Comparison of ENCODE assay signal across 14 mouse cellular contexts in genomic region chr4:134460277-134460676, GRCm38 (mm10). TPM values are rescaled to one million over a fixed set of nuclear protein-coding genes. Genes with fewer than 3 reads are reported as not detected.
DNase-seq lines count a peak whose midpoint lies in the region; ATAC-seq lines count a peak whose summit lies in the region.
"Had no signal": no experiment of that assay in that cellular context is flagged by ENCODE, and none has a peak within 500 bp of the region (broad histone marks: within the 10 kb centered on the region; RNA-seq: fewer than 3 reads in every experiment).

No protein-coding gene starts in this region.

- H3K27ac ChIP-seq in heart, embryonic 16.5 days (ENCODE audit: low read length) = no peak overlapping the region
- H3K27ac ChIP-seq in midbrain, embryonic 16.5 days (ENCODE audit: low read length) = no peak overlapping the region
- H3K27ac ChIP-seq: heart, embryonic 13.5 days; hindbrain, postnatal 0 days; midbrain, embryonic 13.5 days had no signal

- H3K4me3 ChIP-seq in heart, embryonic 16.5 days (ENCODE audit: low read length) = no peak overlapping the region
- no peak overlapping the region for H3K4me3 ChIP-seq in midbrain, embryonic 16.5 days (ENCODE audit: low read depth, low read length)
- H3K4me3 ChIP-seq: heart, embryonic 13.5 days; midbrain, embryonic 13.5 days had no signal

- no peaks in the 10 kb centered on the region for H3K9me3 ChIP-seq in heart, embryonic 16.5 days (replicated peaks; ENCODE audit: control insufficient read depth, low read length)
- H3K9me3 ChIP-seq in midbrain, embryonic 16.5 days (replicated peaks; ENCODE audit: control insufficient read depth, low read length, poor library complexity, severe bottlenecking) = no peaks in the 10 kb centered on the region
- H3K9me3 ChIP-seq: heart, embryonic 13.5 days; midbrain, embryonic 13.5 days had no signal

- H3K27me3 ChIP-seq in heart, embryonic 16.5 days (ENCODE audit: control insufficient read depth, insufficient read depth, low read length) = no peaks in the 10 kb centered on the region
- no peaks in the 10 kb centered on the region for H3K27me3 ChIP-seq in midbrain, embryonic 16.5 days (ENCODE audit: control insufficient read depth, insufficient read depth, low read depth, low read length)
- H3K27me3 ChIP-seq: heart, embryonic 13.5 days; midbrain, embryonic 13.5 days had no signal

- no peak overlapping the region for H3K9ac ChIP-seq in heart, embryonic 16.5 days (ENCODE audit: low read length)
- H3K9ac ChIP-seq in midbrain, embryonic 16.5 days (ENCODE audit: low read depth, low read length) = no peak overlapping the region
- H3K9ac ChIP-seq: heart, embryonic 13.5 days; midbrain, embryonic 13.5 days had no signal

- H3K4me1 ChIP-seq in heart, embryonic 16.5 days (ENCODE audit: control insufficient read depth, insufficient read depth, low read length) = 0 out of 2 replicates have a peak, but pooled peaks cover 2% of the 10 kb centered on the region
- H3K4me1 ChIP-seq in midbrain, embryonic 16.5 days (ENCODE audit: control insufficient read depth, insufficient read depth, low read length) = peaks cover 6% of the 10 kb centered on the region; the same call in 1 of the 2 replicates

- no peaks in the 10 kb centered on the region for H3K36me3 ChIP-seq in heart, embryonic 16.5 days (ENCODE audit: control insufficient read depth, insufficient read depth)
- H3K36me3 ChIP-seq in midbrain, embryonic 16.5 days (ENCODE audit: control insufficient read depth, insufficient read depth, low read length) = no peaks in the 10 kb centered on the region
- H3K36me3 ChIP-seq: heart, embryonic 13.5 days; midbrain, embryonic 13.5 days had no signal

- peak; percentile 47; the same call in 1 of the 2 replicates for ATAC-seq in heart, embryonic 16.5 days (replicated peaks; ENCODE audit: extremely low read depth, insufficient read depth, low FRiP score)
- ATAC-seq in granulocyte monocyte progenitor cell, adult 5-6 weeks (replicated peaks; ENCODE audit: poor library complexity, severe bottlenecking) = peak; percentile 96
- ATAC-seq in midbrain, embryonic 16.5 days = no peak
- ATAC-seq: hindbrain, postnatal 0 days; midbrain, embryonic 13.5 days had no signal

- WGBS in heart, embryonic 16.5 days = 33% methylated on average over 10 of the region's 10 CpGs
- WGBS in midbrain, embryonic 16.5 days = 91% methylated on average over 10 of the region's 10 CpGs

- H3K4me2 ChIP-seq in heart, embryonic 16.5 days (ENCODE audit: low read depth, low read length) = no peak overlapping the region
- H3K4me2 ChIP-seq in midbrain, embryonic 16.5 days (ENCODE audit: low read length) = no peak overlapping the region
- H3K4me2 ChIP-seq: heart, embryonic 13.5 days; midbrain, embryonic 13.5 days had no signal

- intact Hi-C loops in heart, postnatal 10 days (cut with DNase I) = loop anchor here (10.0 kb wide), 1 partner anchor 195 kb away; no protein-coding TSS in a partner anchor

- no peak for DNase-seq in heart, postnatal 10 days
- DNase-seq in monocyte, adult 2 months (ENCODE audit: low read depth in 1 of 2, low spot score in 2 of 2) = peak; percentile 24 to 51
- peak; percentile 28 to 35 for DNase-seq in thymus, postnatal 10 days (ENCODE audit: low spot score in 2 of 2)
- no peak for DNase-seq in cerebellum, postnatal 36 days
- DNase-seq in urinary bladder, postnatal 10 days (ENCODE audit: low spot score) = no peak
- DNase-seq: adrenal gland, postnatal 25 days; cerebellum, adult 11 months; kidney, postnatal 10 days had no signal

RNA-seq across cellular contexts. Expression of gene Stmn1, which starts 7.8 kb away (rescaled TPM):
- 936 and 979 TPM in 2 replicates for polyA plus RNA-seq in heart, embryonic 16.5 days (2015; fragmentation: Nextera tagmentation; extraction: Ambion mirVana)
- total RNA-seq in heart, postnatal 10 days (2021) = 100 to 1,000 TPM; 131 to 137 TPM
- total RNA-seq in granulocyte monocyte progenitor cell, adult 5-6 weeks (2014; fragmentation: Nextera tagmentation) = 878 and 904 TPM in 2 replicates
- 966 and 982 TPM in 2 replicates for total RNA-seq in granulocyte monocyte progenitor cell, adult 5-6 weeks (2017)
- polyA plus RNA-seq in midbrain, embryonic 16.5 days (2015; fragmentation: Nextera tagmentation; extraction: Ambion mirVana) = 7,758 and 8,549 TPM in 2 replicates

RNA-seq across cellular contexts. Expression of gene Paqr7, which starts 36.2 kb away (rescaled TPM):
- 12.4 and 13.2 TPM in 2 replicates for polyA plus RNA-seq in heart, embryonic 16.5 days (2015; fragmentation: Nextera tagmentation; extraction: Ambion mirVana)
- 10 to 100 TPM in 1 of 2 experiments, 1 to 10 TPM in 1; 9.5 to 12.7 TPM for total RNA-seq in heart, postnatal 10 days (2021)
- total RNA-seq in granulocyte monocyte progenitor cell, adult 5-6 weeks (2014; fragmentation: Nextera tagmentation) = 11.2 and 12.9 TPM in 2 replicates
- total RNA-seq in granulocyte monocyte progenitor cell, adult 5-6 weeks (2017) = 9.5 and 12.8 TPM in 2 replicates
- 27.2 and 36.2 TPM in 2 replicates for polyA plus RNA-seq in midbrain, embryonic 16.5 days (2015; fragmentation: Nextera tagmentation; extraction: Ambion mirVana)

RNA-seq across cellular contexts. Expression of gene Aunip, which starts 50.5 kb away (rescaled TPM):
- 8.1 and 10.0 TPM in 2 replicates for polyA plus RNA-seq in heart, embryonic 16.5 days (2015; fragmentation: Nextera tagmentation; extraction: Ambion mirVana)
- 1 to 10 TPM in 1 of 2 experiments, under 1 TPM in 1; 0.60 to 1.1 TPM for total RNA-seq in heart, postnatal 10 days (2021)
- 15.0 and 25.6 TPM in 2 replicates for total RNA-seq in granulocyte monocyte progenitor cell, adult 5-6 weeks (2014; fragmentation: Nextera tagmentation)
- 24.2 and 26.4 TPM in 2 replicates for total RNA-seq in granulocyte monocyte progenitor cell, adult 5-6 weeks (2017)
- polyA plus RNA-seq in midbrain, embryonic 16.5 days (2015; fragmentation: Nextera tagmentation; extraction: Ambion mirVana) = 1.3 and 1.7 TPM in 2 replicates

Comparison
In these comparisons a context has a peak if more than half of its experiments do, and no peak if none do; other contexts are left out.
1. DNase-seq: peak in monocyte, adult 2 months (2 of 2) and thymus, postnatal 10 days (2 of 2); none in heart, postnatal 10 days (0 of 2), cerebellum, postnatal 36 days (0 of 2) and urinary bladder, postnatal 10 days (single experiment).
2. RNA of gene Stmn1, which starts 7.8 kb away (total RNA-seq): 878 to 982 TPM in granulocyte monocyte progenitor cell, adult 5-6 weeks; 131 to 137 TPM in heart, postnatal 10 days; every median in the first group is over 4 times any median in the second.
3. RNA of gene Aunip, which starts 50.5 kb away (total RNA-seq): 15.0 to 26.4 TPM in granulocyte monocyte progenitor cell, adult 5-6 weeks; 0.60 to 1.1 TPM in heart, postnatal 10 days; every median in the first group is over 4 times any median in the second.